Mouse (Mus musculus): Measurements from ENCODE around the gene Tmod3. TPM values are rescaled to one million over a fixed set of nuclear protein-coding genes. Genes with fewer than 3 reads are reported as not detected.

Tmod3 gene
- polyA plus RNA-seq (2012; rRNA removed) = 45.4 and 50.6 TPM in 2 replicates

- Histone ChIP-seq H3K4me3 (replicated peaks; ENCODE audit: insufficient read depth, low read depth, low read length) (peak within 1 kb of the TSS; percentile 94), H3K27me3 (ENCODE audit: control insufficient read depth, insufficient read depth, low read length) (no peaks in the 10 kb centered on the region), H3K27ac (ENCODE audit: insufficient read depth, low read length) (peak within 1 kb of the TSS; percentile 59; the same call in 1 of the 2 replicates), H3K4me1 (ENCODE audit: control insufficient read depth, insufficient read depth, low read length) (no peaks in the 10 kb centered on the region; the same call in 1 of the 2 replicates)
- DNase-seq = peak; percentile 95 to 96
- TF ChIP-seq CTCF (IDR thresholded peaks at IDR 0.05; ENCODE audit: borderline replicate concordance, insufficient read depth, low read depth, low read length) (no peak), POLR2A (IDR thresholded peaks at IDR 0.05; ENCODE audit: borderline replicate concordance, insufficient read depth, low read length) (peak; percentile 87; the same call in 1 of the 2 replicates)
- 3% methylated on average over 21 of the region's 21 CpGs for whole genome bisulfite sequencing
Observed at GRCm38 (mm10) chr9:75559512-75560012, at the start of gene Tmod3. Tmod3 (minus strand) TSS chr9:75559657.

GRCm38 (mm10) chr9:75607496-75607895, 48.0 kb upstream of the Tmod3 start:
- Histone ChIP-seq H3K4me3 (replicated peaks; ENCODE audit: insufficient read depth, low read depth, low read length) (no peak overlapping the region), H3K27me3 (ENCODE audit: control insufficient read depth, insufficient read depth, low read length) (no peaks in the 10 kb centered on the region), H3K4me1 (ENCODE audit: control insufficient read depth, insufficient read depth, low read length) (peaks cover 10% of the 10 kb centered on the region), H3K27ac (ENCODE audit: insufficient read depth, low read length) (no peak overlapping the region)
- no peak for DNase-seq
- TF ChIP-seq CTCF (IDR thresholded peaks at IDR 0.05; ENCODE audit: borderline replicate concordance, insufficient read depth, low read depth, low read length) = no peak
- WGBS = 93% methylated on average over 4 of the region's 4 CpGs

GRCm38 (mm10) chr9:75601510-75601909, 42.1 kb upstream of the Tmod3 start:
- Histone ChIP-seq H3K27me3 (ENCODE audit: control insufficient read depth, insufficient read depth, low read length) (no peaks in the 10 kb centered on the region), H3K27ac (ENCODE audit: insufficient read depth, low read length) (no peak overlapping the region), H3K4me3 (replicated peaks; ENCODE audit: insufficient read depth, low read depth, low read length) (no peak overlapping the region), H3K4me1 (ENCODE audit: control insufficient read depth, insufficient read depth, low read length) (peaks cover 35% of the 10 kb centered on the region)
- TF ChIP-seq CTCF (IDR thresholded peaks at IDR 0.05; ENCODE audit: borderline replicate concordance, insufficient read depth, low read depth, low read length) (no peak), POLR2A (IDR thresholded peaks at IDR 0.05; ENCODE audit: borderline replicate concordance, insufficient read depth, low read length) (no peak)
- 19% methylated on average over 12 of the region's 12 CpGs for WGBS
- DNase-seq = no peak

DNA sequence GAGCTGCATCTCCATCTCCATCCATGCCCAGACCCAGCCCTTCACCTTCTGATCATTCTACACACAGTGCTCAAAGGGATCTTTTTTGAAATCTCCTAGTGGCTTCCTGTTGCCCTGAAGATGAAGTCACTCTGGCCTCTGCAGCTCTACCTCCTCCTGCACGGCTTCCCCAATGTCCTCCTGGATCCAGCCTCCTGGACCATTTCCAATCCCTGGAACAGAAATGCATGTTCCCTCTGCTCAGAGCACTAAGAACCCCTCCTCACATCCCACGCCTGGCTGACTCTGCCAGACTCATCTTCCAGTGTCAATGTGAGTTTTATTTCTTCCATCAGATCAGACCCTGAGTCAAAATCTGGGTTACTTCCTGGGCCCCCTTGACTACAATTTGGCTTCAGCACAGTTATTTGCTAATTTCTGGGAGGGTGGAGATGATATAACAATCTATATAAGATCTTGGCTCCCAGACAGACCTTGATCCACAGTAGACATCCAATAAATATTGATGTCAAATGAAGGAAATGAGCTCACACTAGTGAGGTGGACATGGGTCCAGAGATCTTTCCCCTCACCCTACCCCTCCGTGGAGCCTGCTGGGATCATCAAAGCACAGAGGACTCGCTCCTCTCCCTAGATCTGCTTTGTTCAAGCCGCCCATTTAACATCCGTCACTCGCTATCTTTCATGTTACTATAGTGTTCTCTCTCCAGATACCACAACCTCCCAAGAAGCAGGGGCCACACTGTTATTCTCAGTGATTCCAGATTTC, 40.9 kb upstream of the Tmod3 start:
- peak; percentile 56 to 68 for DNase-seq
- Histone ChIP-seq H3K4me3 (replicated peaks; ENCODE audit: insufficient read depth, low read depth, low read length) (no peak overlapping the region), H3K4me1 (ENCODE audit: control insufficient read depth, insufficient read depth, low read length) (peaks cover 37% of the 10 kb centered on the region), H3K27me3 (ENCODE audit: control insufficient read depth, insufficient read depth, low read length) (no peaks in the 10 kb centered on the region), H3K27ac (ENCODE audit: insufficient read depth, low read length) (peak overlapping the region; percentile 81)
- WGBS = 43% methylated on average over 7 of the region's 7 CpGs
- TF ChIP-seq CTCF (IDR thresholded peaks at IDR 0.05; ENCODE audit: borderline replicate concordance, insufficient read depth, low read depth, low read length) (no peak), POLR2A (IDR thresholded peaks at IDR 0.05; ENCODE audit: borderline replicate concordance, insufficient read depth, low read length) (no peak)

- TF ChIP-seq POLR2A (IDR thresholded peaks at IDR 0.05; ENCODE audit: borderline replicate concordance, insufficient read depth, low read length) (no peak), CTCF (IDR thresholded peaks at IDR 0.05; ENCODE audit: borderline replicate concordance, insufficient read depth, low read depth, low read length) (peak; percentile 40; the same call in 1 of the 2 replicates)
- WGBS = 8% methylated on average over 5 of the region's 5 CpGs
Observed at GRCm38 (mm10) chr9:75599191-75599841, 39.9 kb upstream of the Tmod3 start.

GRCm38 (mm10) chr9:75597596-75597995, 38.1 kb upstream of the Tmod3 start:
- Histone ChIP-seq H3K4me1 (ENCODE audit: control insufficient read depth, insufficient read depth, low read length) (peaks cover 37% of the 10 kb centered on the region), H3K27me3 (ENCODE audit: control insufficient read depth, insufficient read depth, low read length) (no peaks in the 10 kb centered on the region), H3K27ac (ENCODE audit: insufficient read depth, low read length) (peak overlapping the region; percentile 79), H3K4me3 (replicated peaks; ENCODE audit: insufficient read depth, low read depth, low read length) (no peak overlapping the region)
- TF ChIP-seq POLR2A (IDR thresholded peaks at IDR 0.05; ENCODE audit: borderline replicate concordance, insufficient read depth, low read length) (no peak), CTCF (IDR thresholded peaks at IDR 0.05; ENCODE audit: borderline replicate concordance, insufficient read depth, low read depth, low read length) (no peak)
- peak in 1 of 2 experiments; percentile 32 for DNase-seq
- WGBS = 71% methylated on average over 4 of the region's 4 CpGs

More at GRCm38 (mm10) chr9:75599191-75599841, 39.9 kb upstream of the Tmod3 start:
- peaks cover 37% of the 10 kb centered on the region for H3K4me1 ChIP-seq (ENCODE audit: control insufficient read depth, insufficient read depth, low read length)
- no peak overlapping the region for H3K4me3 ChIP-seq (replicated peaks; ENCODE audit: insufficient read depth, low read depth, low read length)
- H3K27me3 ChIP-seq (ENCODE audit: control insufficient read depth, insufficient read depth, low read length) = no peaks in the 10 kb centered on the region
- peak overlapping the region; percentile 83; the same call in 1 of the 2 replicates for H3K27ac ChIP-seq (ENCODE audit: insufficient read depth, low read length)
- DNase-seq = peak; percentile 47 to 71

DNA sequence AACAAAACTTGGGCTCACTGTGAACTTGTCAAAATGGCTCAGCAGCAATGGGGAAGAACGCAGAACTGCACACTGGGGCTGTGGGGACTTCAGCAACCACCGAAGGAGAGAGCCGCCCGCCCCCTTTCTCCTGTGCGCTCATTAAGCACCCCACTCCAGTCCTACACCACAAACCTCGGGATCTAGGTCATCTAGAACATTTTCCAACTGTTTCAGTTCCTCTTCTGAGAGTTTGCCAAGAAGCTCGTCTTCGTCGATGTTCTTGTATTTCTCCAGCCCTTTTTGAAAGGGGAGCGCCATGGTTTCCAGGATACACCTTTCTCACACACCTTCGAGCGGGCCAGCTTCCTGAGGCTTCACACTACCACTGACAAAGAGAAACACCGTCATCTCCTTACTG, 37.6 kb upstream of the Tmod3 start:
- 25% methylated on average over 13 of the region's 13 CpGs for WGBS
- Histone ChIP-seq H3K4me1 (ENCODE audit: control insufficient read depth, insufficient read depth, low read length) (peaks cover 37% of the 10 kb centered on the region), H3K4me3 (replicated peaks; ENCODE audit: insufficient read depth, low read depth, low read length) (no peak overlapping the region), H3K27me3 (ENCODE audit: control insufficient read depth, insufficient read depth, low read length) (no peaks in the 10 kb centered on the region), H3K27ac (ENCODE audit: insufficient read depth, low read length) (peak overlapping the region; percentile 79)
- peak; percentile 44 to 59 for DNase-seq
- TF ChIP-seq CTCF (IDR thresholded peaks at IDR 0.05; ENCODE audit: borderline replicate concordance, insufficient read depth, low read depth, low read length) (no peak), POLR2A (IDR thresholded peaks at IDR 0.05; ENCODE audit: borderline replicate concordance, insufficient read depth, low read length) (no peak)

Measured in cerebellum, adult 2 months (tissue).